Mouse (Mus musculus) bone marrow macrophage, adult 2 months (primary cell): ENCODE results near the gene Strn.

Experiments
- CTCF ChIP-seq: IDR thresholded peaks from 2 replicates; pipeline ENCODE4 v1.5.1; 2012; ENCODE audit warnings: low read depth, mild to moderate bottlenecking, low read length, moderate library complexity
- POLR2A ChIP-seq: IDR thresholded peaks from 2 replicates; pipeline ENCODE4 v1.6.1; 2012; ENCODE audit warnings: mild to moderate bottlenecking, low read depth, low read length, borderline replicate concordance

- TF ChIP-seq POLR2A (no peak), CTCF (no peak)
Measured at GRCm38 (mm10) chr17:78772317-78772716, 35.3 kb upstream of the Strn start.
